In the genomic region with DNA sequence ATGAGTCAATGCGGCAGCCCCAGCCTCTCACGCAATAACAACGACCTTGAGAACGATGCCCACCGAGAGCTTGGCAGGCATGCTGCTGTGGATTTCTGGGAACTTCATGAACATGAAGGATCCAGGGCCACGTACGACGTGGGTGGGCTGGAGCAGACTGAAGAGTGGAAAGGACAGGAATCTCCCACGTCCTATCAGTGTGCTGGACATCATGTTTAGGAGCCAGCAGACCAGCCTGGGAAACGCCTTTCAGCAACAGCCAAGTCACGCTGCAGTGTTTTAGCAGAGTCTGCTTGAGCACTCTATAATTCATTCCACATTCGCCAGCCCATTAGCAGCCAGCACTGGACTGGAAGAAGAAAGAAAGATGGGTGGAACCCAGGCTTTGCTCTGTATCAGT, we compare ENCODE assay signal across 13 mouse cellular contexts. TPM values are rescaled to one million over a fixed set of nuclear protein-coding genes. Genes with fewer than 3 reads are reported as not detected.
DNase-seq lines count a peak whose midpoint lies in the region; ATAC-seq and TF ChIP-seq lines count a peak whose summit lies in the region.
"Had no signal": no experiment of that assay in that cellular context is flagged by ENCODE, and none has a peak within 500 bp of the region (broad histone marks: within the 10 kb centered on the region; RNA-seq: fewer than 3 reads in every experiment).

No protein-coding gene starts in this region.

- H3K9me3 ChIP-seq in kidney, postnatal 0 days (replicated peaks; ENCODE audit: low read length), result peaks cover 10% of the 10 kb centered on the region; the same call in 1 of the 2 replicates

- TF ChIP-seq CTCF in kidney, postnatal 0 days (IDR thresholded peaks at IDR 0.05; ENCODE audit: low read depth), result no peak

- no peaks in the 10 kb centered on the region for H3K36me3 ChIP-seq in kidney, postnatal 0 days (ENCODE audit: insufficient read depth, low read length)
- H3K36me3 ChIP-seq: heart, embryonic 15.5 days had no signal

- no peaks in the 10 kb centered on the region for H3K27me3 ChIP-seq in kidney, postnatal 0 days (ENCODE audit: insufficient read depth, low read length)
- H3K27me3 ChIP-seq: forebrain, embryonic 13.5 days had no signal

- WGBS in kidney, postnatal 0 days, result 65% methylated on average over 12 of the region's 12 CpGs

- H3K4me1 ChIP-seq in kidney, postnatal 0 days (replicated peaks; ENCODE audit: insufficient read depth, low read length), result no peaks in the 10 kb centered on the region
- H3K4me1 ChIP-seq: forebrain, embryonic 13.5 days had no signal

- H3K4me2 ChIP-seq in kidney, postnatal 0 days (ENCODE audit: low read length), result no peak overlapping the region
- H3K4me2 ChIP-seq: forebrain, embryonic 13.5 days; heart, embryonic 15.5 days had no signal

- no peak overlapping the region for H3K9ac ChIP-seq in kidney, postnatal 0 days (ENCODE audit: low read depth, low read length)
- H3K9ac ChIP-seq: forebrain, embryonic 13.5 days; heart, embryonic 15.5 days had no signal

- ATAC-seq in kidney, postnatal 0 days (replicated peaks; ENCODE audit: low FRiP score, low read depth), result no peak
- ATAC-seq in megakaryocyte-erythroid progenitor cell, adult 5-6 weeks (replicated peaks; ENCODE audit: low FRiP score, low TSS enrichment, poor library complexity, severe bottlenecking), result no peak
- ATAC-seq: forebrain, embryonic 13.5 days had no signal

- H3K4me3 ChIP-seq in kidney, postnatal 0 days (replicated peaks; ENCODE audit: low read depth, low read length), result no peak overlapping the region
- H3K4me3 ChIP-seq: forebrain, embryonic 13.5 days; heart, embryonic 15.5 days had no signal

- H3K27ac ChIP-seq in kidney, postnatal 0 days, result no peak overlapping the region
- H3K27ac ChIP-seq: forebrain, embryonic 13.5 days; heart, embryonic 15.5 days had no signal

- peak; percentile 44 for DNase-seq in kidney, postnatal 0 days (ENCODE audit: low spot score)
- no peak for DNase-seq in kidney, adult 18-20 months
- peak; percentile 15 for DNase-seq in adrenal gland, adult 8-10 months
- peak; percentile 49 to 53 for DNase-seq in adrenal gland, postnatal 36 days
- DNase-seq in gastrocnemius, postnatal 25 days, result peak; percentile 49
- no peak for DNase-seq in right cerebral cortex, postnatal 14 days
- no peak for DNase-seq in frontal cortex, postnatal 14 days (ENCODE audit: low spot score in 2 of 2)
- DNase-seq: cerebellum, adult 2 months; kidney, adult 8-10 months had no signal

RNA-seq across cellular contexts. Expression of a gene that starts 10.4 kb away (rescaled TPM):
- polyA plus RNA-seq in kidney, postnatal 0 days (2015; fragmentation: Nextera tagmentation; extraction: Ambion mirVana), result 5.6 and 6.7 TPM in 2 replicates
- 10 to 100 TPM in 2 of 4 experiments, 1 to 10 TPM in 2; 7.3 to 21.2 (median 12.3) TPM for total RNA-seq in adrenal gland, adult 8-10 months (2022)
- total RNA-seq in adrenal gland, postnatal 36 days (2021), result 10 to 100 TPM in 1 of 2 experiments, 1 to 10 TPM in 1; 5.2 to 25.9 TPM
- 1 to 10 TPM; 2.3 to 3.3 TPM for total RNA-seq in gastrocnemius, postnatal 25 days (2021)
- not detected in 2 replicates for total RNA-seq in megakaryocyte-erythroid progenitor cell, adult 5-6 weeks (2014; fragmentation: Nextera tagmentation)
- not detected in 2 replicates for total RNA-seq in megakaryocyte-erythroid progenitor cell, adult 5-6 weeks (2017)
- total RNA-seq: megakaryocyte, adult 5-6 weeks had no signal

Comparison
In these comparisons a context has a peak if more than half of its experiments do, and no peak if none do; other contexts are left out.
1. DNase-seq: peak in kidney, postnatal 0 days (single experiment), adrenal gland, adult 8-10 months (single experiment), adrenal gland, postnatal 36 days (2 of 2) and gastrocnemius, postnatal 25 days (single experiment); none in kidney, adult 18-20 months (single experiment), right cerebral cortex, postnatal 14 days (single experiment) and frontal cortex, postnatal 14 days (0 of 2).